Mouse (Mus musculus) NIH3T3 (cell line): ENCODE measurements around the gene Alkbh7.

ENCODE experiments used
- DNase-seq: peaks from one replicate; pipeline ENCODE4 v3.0.0-alpha.2; 2012; ENCODE audit warnings: low read depth

Gene Alkbh7

DNA sequence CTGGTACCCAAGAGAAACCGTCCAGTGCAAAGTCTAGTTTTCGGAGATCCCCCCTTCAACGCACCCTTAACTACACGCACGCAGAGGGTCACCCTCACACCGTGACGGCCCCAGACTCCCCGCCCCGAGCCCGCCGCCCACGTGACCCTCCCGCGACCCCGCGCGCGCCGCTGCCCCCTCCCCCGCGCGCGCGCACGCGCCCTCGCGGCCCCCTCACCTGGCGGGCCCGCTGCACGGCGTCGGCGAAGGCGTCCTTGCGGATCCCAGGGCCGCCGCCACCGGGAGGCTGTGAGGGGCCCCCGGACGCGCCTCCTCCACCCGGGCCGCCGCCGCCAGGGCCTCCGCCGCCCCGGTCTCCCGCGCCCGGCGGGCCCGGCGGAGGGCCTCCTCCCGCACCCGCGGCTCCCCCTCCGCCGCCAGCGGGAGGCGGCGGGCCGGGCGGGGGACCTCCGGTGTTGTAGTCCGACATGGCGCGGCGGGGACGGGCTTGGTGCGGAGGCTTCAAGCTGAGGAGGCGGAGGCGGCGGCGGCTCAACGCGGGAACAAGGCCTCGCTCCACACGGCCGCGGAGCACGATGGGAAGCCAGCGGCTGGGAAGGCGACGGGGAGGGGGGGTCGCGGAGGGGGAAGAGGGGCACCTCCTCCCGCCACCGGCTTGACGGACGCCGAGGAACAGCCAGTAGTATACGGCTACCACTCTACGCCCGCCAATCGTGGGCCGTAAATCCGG is 34.0 kb downstream of the Alkbh7 start, which contains the start of gene Khsrp:
Gene Khsrp, minus strand, starts transcription at position 592 of the 730 bp plus-strand sequence.
- DNase-seq = peak; percentile 52

DNA sequence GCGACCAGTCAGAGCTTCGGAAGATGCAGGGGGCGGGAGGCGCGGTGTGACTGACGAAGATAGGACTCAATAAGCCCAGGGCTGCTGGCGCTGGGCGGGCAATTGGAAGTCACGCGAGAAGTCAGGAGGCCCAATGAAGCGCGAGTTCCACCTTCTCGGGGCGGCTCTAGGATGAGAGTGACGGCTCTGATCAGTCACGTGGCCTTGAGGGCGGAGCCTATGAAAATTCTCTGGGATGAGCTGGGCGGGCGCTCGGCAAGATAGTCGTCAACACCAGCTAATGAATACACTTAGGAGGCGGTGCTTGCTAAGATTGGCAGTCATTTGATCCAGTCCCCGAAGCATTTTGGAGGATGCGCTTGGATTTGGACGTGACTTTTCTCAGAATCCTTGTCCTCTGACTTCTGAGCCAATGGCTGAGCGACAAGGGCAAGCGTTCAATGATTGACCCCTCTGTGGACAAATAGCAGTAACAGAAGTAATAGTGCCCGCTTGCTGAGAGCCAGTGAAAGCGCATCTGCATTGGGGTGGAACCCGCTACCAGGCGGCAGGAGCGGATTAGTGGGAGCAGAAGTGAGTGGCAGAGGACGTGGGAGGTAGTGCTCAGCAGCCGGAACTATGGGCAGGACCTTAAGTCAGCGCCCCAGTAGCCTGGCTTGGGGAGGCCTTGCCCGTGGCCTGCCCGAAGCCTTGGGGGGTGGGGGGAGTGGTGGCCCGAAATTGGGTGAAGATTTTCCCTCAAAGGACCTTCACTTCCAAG is 34.7 kb downstream of the Alkbh7 start:
- DNase-seq = peak; percentile 100

DNA sequence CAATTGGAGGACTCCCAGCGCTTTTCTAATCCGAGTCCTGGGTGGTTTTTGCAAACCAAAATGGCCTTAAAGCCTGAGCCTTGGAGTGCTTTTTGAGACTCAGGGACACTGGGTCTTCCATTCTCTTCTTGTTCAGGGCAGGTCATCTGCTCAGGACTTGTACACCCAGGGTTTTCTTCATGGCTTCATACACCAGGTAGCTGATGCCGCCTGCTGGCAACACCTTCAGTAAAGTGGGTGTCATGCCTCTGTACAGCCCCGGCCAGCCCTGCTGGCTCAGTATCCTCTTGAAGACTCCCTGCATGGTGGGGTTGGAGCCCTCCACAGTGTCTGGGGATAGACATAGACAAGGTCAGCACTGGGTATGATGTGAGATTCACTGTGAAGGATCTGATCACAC is 35.7 kb downstream of the Alkbh7 start:
- no peak for DNase-seq

DNA sequence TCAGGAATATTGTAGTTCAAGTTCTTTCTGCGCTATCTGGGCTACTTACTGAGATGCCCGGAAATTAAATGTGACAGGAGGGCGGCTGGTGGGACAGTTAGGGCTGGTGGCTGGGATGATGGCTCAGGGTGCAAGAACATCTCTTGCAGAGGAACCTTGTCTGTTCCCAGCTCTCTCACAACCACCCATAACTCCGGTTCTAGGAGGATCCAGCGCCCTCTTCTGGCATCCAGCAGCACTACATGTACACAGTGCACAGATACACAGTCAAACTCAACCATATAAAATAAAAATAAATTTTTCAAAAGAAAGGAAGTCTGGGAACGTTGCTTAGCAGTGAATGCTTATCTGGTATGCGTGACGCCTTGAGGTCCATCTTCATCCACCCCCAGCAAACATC is 41.8 kb downstream of the Alkbh7 start:
- no peak for DNase-seq

DNA sequence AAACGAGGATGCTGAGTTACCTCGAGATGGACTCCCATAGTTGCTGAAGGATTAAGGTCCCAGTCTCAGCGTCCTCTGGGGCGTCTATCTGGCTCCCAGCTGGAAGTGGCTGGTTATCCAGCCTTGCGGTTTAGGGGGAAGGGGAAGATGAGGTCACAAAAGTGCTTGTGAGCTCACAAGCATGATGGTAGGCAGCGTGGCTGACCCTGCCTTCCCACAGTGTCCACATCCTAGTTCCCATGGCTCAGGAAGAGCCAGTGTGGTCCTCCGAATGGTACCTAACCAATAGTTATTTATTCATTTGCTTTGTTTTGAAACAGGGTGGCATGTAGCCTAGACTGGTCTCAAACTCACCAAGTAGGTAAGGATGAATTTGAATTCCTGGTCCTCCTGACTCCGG is 44.4 kb downstream of the Alkbh7 start, which contains the start of gene Slc25a41:
Gene Slc25a41, minus strand, starts transcription at position 101 of the 400 bp plus-strand sequence.
- DNase-seq = no peak

DNA sequence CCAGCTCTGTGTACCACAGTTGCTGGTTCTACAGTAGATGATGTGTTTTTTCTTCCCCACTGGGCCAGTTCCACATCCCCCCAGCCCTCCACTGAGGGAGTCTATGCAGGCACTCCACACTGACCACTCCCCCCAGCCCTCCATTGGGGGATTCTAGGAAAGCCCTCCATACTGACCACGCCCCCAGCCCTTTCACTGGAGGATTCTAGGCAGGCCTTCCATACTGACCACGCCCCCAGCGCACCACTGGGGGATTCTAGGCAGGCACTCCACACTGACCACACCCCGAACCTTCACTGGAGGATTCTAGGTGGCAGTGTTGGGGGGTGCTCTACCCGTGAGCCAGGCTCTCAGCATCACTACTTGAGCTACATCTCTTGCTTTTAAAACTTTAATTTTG is 50.3 kb downstream of the Alkbh7 start:
- peak; percentile 31 for DNase-seq

DNA sequence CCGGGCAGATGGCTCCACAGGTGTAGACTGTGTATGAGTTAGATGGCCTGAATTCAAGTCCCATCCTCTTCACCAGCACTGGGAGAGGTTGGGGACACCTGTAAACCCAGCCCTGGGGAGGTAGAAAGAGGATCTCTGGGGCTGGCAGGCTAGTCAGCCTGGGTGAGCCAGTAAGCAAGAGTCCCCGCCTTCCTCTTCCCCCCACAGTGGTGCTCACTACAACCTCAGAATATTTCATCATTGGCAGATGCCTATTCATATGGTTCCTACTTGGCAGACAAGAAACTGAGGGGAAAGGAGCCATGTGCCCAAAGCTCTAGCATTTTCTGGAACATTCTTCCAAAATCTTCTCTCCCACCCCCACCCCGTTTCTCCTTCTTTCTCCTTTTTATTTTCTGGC is 51.7 kb downstream of the Alkbh7 start:
- peak; percentile 11 for DNase-seq
